Mouse (Mus musculus): Measurements from ENCODE around the gene Ptrh2.
"Not testable (repeated sequence)": the region's sequence is repeated elsewhere in the genome, so short reads cannot be mapped to it uniquely, and the experiment has no call there.

Ptrh2 gene

GRCm38 (mm10) chr11:86734241-86734939, 50.6 kb downstream of the Ptrh2 start:
- DNase-seq (ENCODE audit: low read depth), result no peak

GRCm38 (mm10) chr11:86734993-86735392, 51.2 kb downstream of the Ptrh2 start:
- DNase-seq (ENCODE audit: low read depth), result no peak

DNA sequence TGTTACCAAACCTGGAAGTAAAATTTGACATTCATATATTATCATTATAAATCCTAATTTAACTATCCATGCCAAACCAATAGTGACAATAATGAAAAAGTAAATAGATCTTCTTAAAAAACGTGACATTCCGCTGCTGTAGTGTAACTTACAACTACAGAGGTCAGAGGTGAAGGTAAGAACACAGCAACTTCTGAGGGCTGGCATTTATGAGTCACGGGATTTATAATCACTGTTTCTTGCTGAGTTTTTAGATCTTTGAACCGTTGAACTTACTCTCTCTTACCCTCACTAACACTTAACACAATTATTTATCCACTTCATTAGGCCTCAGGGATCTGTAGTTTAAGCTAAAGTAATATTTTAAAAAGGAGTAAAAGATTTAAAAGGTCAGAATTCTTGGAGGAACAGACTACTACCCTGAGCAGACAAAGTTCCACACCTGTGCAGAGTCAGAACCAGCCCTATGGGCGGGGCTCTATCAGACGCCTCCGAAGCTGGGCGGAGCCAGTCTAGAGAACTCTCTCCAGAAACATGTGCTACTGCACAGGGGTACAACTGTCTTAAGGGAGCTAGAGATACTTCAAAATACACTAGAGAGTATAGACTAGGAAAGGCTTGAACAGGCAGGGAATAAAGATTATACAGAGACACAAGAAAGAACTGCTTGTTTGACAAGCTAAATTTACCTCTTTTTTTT, 53.7 kb downstream of the Ptrh2 start:
- DNase-seq (ENCODE audit: low read depth), result no peak

GRCm38 (mm10) chr11:86738308-86738707, 54.5 kb downstream of the Ptrh2 start:
- DNase-seq (ENCODE audit: low read depth), result not testable (repeated sequence)

DNA sequence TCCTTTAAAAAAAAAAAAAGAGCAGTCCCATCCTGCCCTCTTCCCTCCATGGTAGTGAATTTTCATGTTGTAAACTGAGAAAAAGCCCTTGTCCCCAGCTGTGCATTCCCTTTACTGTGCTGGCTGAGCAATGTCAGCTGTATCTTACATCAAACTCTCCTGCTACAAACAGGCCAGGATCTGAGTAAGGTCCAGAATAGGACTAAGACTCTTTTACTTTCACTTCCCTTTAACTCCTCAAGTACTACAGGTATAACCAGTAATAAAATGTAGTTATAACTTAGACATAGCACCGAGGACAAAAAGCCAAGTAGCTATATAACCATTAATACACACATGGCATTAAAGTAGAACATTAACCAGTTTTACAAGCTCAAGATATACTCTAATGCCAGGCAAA, 55.2 kb downstream of the Ptrh2 start:
- peak; percentile 41 for DNase-seq (ENCODE audit: low read depth)

- no peak for DNase-seq (ENCODE audit: low read depth)
Observed at GRCm38 (mm10) chr11:86739470-86739869, 55.7 kb downstream of the Ptrh2 start.

- no peak for DNase-seq (ENCODE audit: low read depth)
Observed at GRCm38 (mm10) chr11:86741505-86741904, 57.7 kb downstream of the Ptrh2 start.

Data from 416B (cell line).